Mouse (Mus musculus) hindbrain, postnatal 0 days (tissue): ENCODE measurements around the gene Fiz1. TPM values are rescaled to one million over a fixed set of nuclear protein-coding genes. Genes with fewer than 3 reads are reported as not detected.

Experiments used
- ATAC-seq: fragments of 200-750 bp; cut with Nextera tagmentation; 2 replicates; pipeline ENCODE4 v1.8.0; 2017; ENCODE audit warnings: mild to moderate bottlenecking, moderate TSS enrichment, moderate library complexity
- DNase-seq: peaks from one replicate; pipeline ENCODE4 v3.0.0-alpha.2; 2015; ENCODE audit warnings: low spot score
- H3K27ac ChIP-seq: fragments of 300-500 bp; sonication (generic); 2 replicates; pipeline ENCODE4 v1.5.1; 2014; ENCODE audit warnings: mild to moderate bottlenecking
- H3K27me3 ChIP-seq: fragments of 300-500 bp; sonication (generic); 2 replicates; pipeline ENCODE4 v1.6.1; 2014; ENCODE audit warnings: low read length, mixed read lengths; ENCODE audit not compliant: insufficient read depth
- H3K36me3 ChIP-seq: fragments of 300-500 bp; sonication (generic); 2 replicates; pipeline ENCODE4 v1.6.1; 2014; ENCODE audit warnings: low read length, mixed read lengths; ENCODE audit not compliant: insufficient read depth
- H3K4me1 ChIP-seq: fragments of 300-500 bp; sonication (generic); 2 replicates; pipeline ENCODE4 v1.6.1; 2014; ENCODE audit warnings: antibody characterized with exemption, low read length, mixed read lengths; ENCODE audit not compliant: insufficient read depth
- H3K4me2 ChIP-seq: fragments of 300-500 bp; sonication (generic); 2 replicates; pipeline ENCODE4 v1.6.1; 2014; ENCODE audit warnings: low read depth, mild to moderate bottlenecking, low read length, moderate library complexity, mixed read lengths
- H3K4me3 ChIP-seq: fragments of 300-500 bp; sonication (generic); 2 replicates; pipeline ENCODE4 v1.5.1; 2014; ENCODE audit warnings: low read length
- H3K9ac ChIP-seq: fragments of 300-500 bp; sonication (generic); replicated peaks from 2 replicates; pipeline ENCODE4 v1.6.1; 2014; ENCODE audit warnings: mild to moderate bottlenecking, low read length, moderate library complexity, mixed read lengths
- H3K9me3 ChIP-seq: fragments of 300-500 bp; sonication (generic); 2 replicates; pipeline ENCODE4 v1.6.1; 2016; ENCODE audit warnings: low read length, mixed read lengths
- CTCF ChIP-seq: IDR thresholded peaks from 2 replicates; pipeline ENCODE4 v1.5.1; 2016; ENCODE audit warnings: antibody characterized with exemption, control low read depth, low read depth
- WGBS: fragments of 180-500 bp; shearing (Covaris S2); extraction: QIAGEN DNeasy Blood & Tissue Kit; methylation state at CpG from one replicate; pipeline ENCODE4 v1.1.7; 2014; 5-methylcytosine and 5-hydroxymethylcytosine counted together
- polyA plus RNA-seq: library from polyadenylated mRNA; unstranded; fragments of >200 nt; fragmentation: Nextera tagmentation; extraction: Ambion mirVana; gene quantifications from 2 replicates; pipeline ENCODE4 v1.2.1, GENCODE M21; 2015
- total RNA-seq: library from RNA; depleted of rRNA; stranded (reverse); fragments of >200 nt; gene quantifications from 2 replicates; pipeline ENCODE4 v1.2.3, GENCODE M21; 2014

The Fiz1 gene
- total and polyA plus RNA-seq, 2 experiments from 2014 or later = 29.1 to 44.0 TPM

DNA sequence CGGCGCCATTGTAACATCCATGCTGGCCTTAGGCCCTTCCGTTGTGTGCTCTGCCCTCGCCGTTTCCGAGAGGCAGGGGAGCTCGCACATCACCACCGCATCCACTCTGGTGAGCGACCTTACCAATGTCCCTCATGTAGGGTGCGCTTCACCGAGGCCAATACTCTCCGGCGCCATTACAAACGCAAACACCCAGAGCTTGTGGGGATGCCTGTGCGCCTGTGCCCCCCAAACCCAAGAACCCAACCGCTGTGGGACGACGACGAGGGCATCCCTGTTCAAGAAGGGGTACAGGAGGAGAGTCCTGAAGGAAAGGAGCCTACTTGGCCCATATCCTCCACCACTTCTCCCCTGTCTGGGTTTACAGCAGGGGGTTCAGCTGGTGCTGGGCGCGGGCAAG, 3.4 kb upstream of the Fiz1 start:
- DNase-seq (no peak), ATAC-seq (no peak)
- 99% methylated on average over 21 of the region's 21 CpGs for WGBS
- TF ChIP-seq CTCF = no peak
- no peaks in the 10 kb centered on the region for H3K36me3 ChIP-seq
- no peak overlapping the region for H3K9ac ChIP-seq
- H3K4me3 ChIP-seq = no peak overlapping the region
- H3K27ac ChIP-seq = no peak overlapping the region
- H3K4me1 ChIP-seq = peaks cover 7% of the 10 kb centered on the region
- no peaks in the 10 kb centered on the region for H3K9me3 ChIP-seq
- H3K4me2 ChIP-seq = no peak overlapping the region
- no peaks in the 10 kb centered on the region for H3K27me3 ChIP-seq

DNA sequence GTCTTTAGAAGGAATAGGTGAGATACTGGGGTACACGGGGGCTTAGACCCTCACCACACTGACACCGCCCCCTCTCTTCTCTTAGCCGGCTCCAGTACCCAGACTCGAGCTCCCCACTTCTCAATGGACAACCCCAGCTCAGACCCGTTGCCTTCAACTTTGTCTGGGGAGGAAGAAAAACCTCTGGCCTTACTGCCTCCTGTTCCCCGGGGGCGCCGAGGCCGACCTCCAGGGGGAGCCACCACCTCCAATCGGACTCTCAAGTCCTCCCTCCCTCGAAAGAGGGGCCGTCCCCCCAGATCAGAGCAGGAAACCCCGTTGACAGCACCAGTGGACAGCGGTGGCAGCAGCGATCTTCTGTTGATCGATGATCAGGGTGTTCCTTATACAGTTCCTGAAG, 2.9 kb upstream of the Fiz1 start:
- no peak overlapping the region for H3K9ac ChIP-seq

DNA sequence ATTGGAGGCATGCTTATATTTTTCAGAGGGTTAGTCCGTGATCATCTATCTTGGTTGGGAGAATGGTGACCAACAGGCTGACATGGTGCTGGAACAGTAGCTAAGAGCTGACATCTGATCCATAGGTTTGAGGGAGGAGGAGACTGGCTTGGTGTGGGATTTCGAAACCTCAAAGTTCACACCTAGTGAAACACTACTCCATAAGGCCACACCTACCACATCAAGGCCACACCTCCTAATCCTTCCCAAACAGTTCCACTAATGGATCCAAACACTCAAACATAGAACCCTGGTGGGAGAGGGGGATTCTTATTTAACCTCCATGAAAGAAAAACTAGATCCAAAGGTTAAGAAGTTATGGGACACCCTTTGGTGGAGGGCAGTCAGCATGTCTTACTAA, 2.4 kb upstream of the Fiz1 start:
- DNase-seq (no peak), ATAC-seq (no peak)
- WGBS = 95% methylated on average over 2 of the region's 2 CpGs
- Histone ChIP-seq H3K9me3 (no peaks in the 10 kb centered on the region), H3K27ac (no peak overlapping the region), H3K36me3 (peaks cover 6% of the 10 kb centered on the region), H3K4me1 (peaks cover 7% of the 10 kb centered on the region), H3K9ac (no peak overlapping the region), H3K4me2 (no peak overlapping the region), H3K4me3 (no peak overlapping the region), H3K27me3 (no peaks in the 10 kb centered on the region)
- no peak for TF ChIP-seq CTCF

More for the DNA sequence above, 2.9 kb upstream of the Fiz1 start:
- H3K4me1 ChIP-seq = peaks cover 7% of the 10 kb centered on the region
- no peak for DNase-seq
- H3K9me3 ChIP-seq = no peaks in the 10 kb centered on the region
- ATAC-seq = no peak
- no peak overlapping the region for H3K4me2 ChIP-seq
- WGBS = 93% methylated on average over 16 of the region's 16 CpGs
- no peak overlapping the region for H3K27ac ChIP-seq
- 0 out of 2 replicates have a peak, but pooled peaks have one; percentile 15 for TF ChIP-seq CTCF
- H3K4me3 ChIP-seq = no peak overlapping the region
- H3K36me3 ChIP-seq = peaks cover 4% of the 10 kb centered on the region
- H3K27me3 ChIP-seq = no peaks in the 10 kb centered on the region

DNA sequence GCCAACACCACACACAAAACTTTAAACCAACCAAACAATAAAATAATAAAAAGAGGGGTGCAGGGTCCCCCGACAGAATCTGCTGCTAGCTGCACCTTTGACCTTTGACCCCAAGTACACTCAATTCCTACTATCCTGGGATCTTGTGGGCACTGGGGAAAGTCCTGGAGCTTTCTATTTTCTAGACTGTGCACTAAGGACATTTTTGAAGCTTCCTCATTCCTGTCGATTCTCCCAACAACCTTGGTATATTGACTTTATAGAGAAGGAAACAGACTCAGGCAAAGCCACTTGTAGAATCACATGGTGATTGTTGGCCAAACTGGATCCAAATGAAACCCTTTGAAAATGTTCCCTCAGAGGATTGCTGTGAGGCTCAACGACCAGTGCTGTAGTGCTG, 1.6 kb upstream of the Fiz1 start:
- WGBS = 64% methylated on average over 3 of the region's 3 CpGs
- peak overlapping the region; percentile 66 for H3K4me2 ChIP-seq
- ATAC-seq (no peak), DNase-seq (no peak)
- H3K4me3 ChIP-seq = peak overlapping the region; percentile 65
- H3K4me1 ChIP-seq = peaks cover 1% of the 10 kb centered on the region; the same call in 1 of the 2 replicates
- H3K36me3 ChIP-seq = peaks cover 14% of the 10 kb centered on the region
- H3K9ac ChIP-seq = peak overlapping the region; percentile 73; the same call in 1 of the 2 replicates
- no peaks in the 10 kb centered on the region for H3K9me3 ChIP-seq
- TF ChIP-seq CTCF = no peak
- peak overlapping the region; percentile 98 for H3K27ac ChIP-seq
- no peaks in the 10 kb centered on the region for H3K27me3 ChIP-seq

DNA sequence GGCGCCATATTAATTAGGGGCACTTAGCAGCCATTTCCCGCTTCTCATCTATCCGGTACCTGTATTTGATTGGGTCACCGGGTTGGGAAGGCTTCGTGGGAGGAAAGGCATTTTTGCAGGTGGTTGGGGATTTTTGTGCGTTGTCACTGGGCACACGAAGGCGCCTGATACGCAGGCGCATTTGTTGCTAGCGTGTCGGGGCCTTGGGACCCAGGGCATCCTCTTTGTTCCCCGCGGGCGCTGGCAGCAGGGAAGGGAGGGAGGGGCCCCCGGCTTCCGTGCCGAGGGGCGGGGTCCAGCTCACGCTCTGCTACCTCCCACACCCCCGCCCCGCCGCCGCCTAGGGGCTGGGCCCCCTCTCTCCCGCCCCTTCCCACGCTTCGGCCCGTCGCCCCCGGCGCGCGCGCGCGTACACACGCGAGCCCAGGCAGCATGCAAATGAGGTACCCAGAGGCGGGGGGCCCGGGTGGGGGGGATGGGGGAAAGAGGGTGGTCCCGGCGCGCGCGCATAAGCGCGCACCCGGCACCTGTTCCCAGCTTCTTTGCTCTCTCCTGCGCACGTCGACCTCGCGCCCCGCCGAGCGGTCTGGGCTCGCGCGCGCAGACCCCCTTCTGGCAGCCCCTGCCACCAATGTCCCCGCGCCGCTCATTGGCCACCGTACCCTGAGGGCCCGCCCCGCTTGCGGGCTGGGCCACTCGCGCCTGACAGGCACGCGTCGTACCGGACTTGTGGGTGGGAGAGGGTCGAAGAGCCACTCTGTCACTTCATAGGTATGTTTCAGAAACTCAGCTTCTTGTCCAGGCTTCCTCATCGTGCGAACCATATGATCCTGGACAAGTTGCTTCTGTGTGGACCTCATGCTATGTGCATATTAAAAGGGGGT, 863 bp upstream of the Fiz1 start, which contains the start of gene Gm44973:
Gene Gm44973 (plus strand): TSS at position 379 of the 884 bp plus-strand sequence.
- Histone ChIP-seq H3K4me1 (no peaks in the 10 kb centered on the region), H3K36me3 (peaks cover 14% of the 10 kb centered on the region), H3K4me2 (peak within 1 kb of the TSS; percentile 66), H3K9ac (peak within 1 kb of the TSS; percentile 73), H3K27ac (peak within 1 kb of the TSS; percentile 98), H3K9me3 (no peaks in the 10 kb centered on the region), H3K4me3 (peak within 1 kb of the TSS; percentile 65), H3K27me3 (no peaks in the 10 kb centered on the region)
- no peak for TF ChIP-seq CTCF
- peak; percentile 96 for DNase-seq
- WGBS = under 1% methylated on average over 57 of the region's 76 CpGs
- peak; percentile 83 for ATAC-seq

DNA sequence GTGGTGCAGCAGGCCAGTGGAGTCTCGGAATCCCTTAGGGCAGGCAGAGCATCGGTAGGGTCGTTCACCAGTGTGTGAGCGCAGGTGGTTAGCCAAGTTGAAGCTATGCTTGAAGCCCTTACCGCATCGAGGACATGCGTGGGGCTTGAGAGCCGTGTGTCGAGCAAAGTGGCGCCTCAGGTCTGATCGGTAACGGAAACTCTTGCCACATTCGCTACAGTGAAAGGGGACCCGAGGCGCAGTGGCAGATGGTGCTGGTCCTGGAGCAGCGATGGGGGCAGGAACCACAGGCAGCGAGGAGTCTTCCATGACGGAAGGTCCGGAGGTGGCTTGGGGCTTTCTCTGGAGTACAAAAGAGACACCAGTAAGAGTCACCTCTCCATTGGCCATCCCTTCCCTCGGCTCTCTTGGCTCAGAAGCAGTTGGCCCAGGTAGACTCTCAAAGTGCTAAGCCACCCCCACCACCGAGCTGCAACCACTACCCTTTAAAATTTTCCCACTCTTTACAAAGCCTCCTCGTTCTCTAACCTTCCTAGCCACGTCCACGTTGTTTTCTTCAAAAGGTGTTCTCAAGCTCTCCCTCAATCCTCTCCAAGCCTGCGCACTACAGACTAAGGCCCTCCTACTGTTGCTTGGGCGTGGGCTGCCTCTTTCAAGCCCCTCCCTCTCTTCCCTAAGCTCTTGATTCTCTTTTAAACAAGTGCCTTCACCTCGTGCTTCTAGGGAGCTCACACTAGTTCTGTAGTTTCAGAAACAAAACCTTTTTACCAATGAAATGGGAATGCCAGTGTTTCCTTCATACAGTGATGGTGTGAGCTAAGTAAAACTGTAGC, 1.6 kb downstream of the Fiz1 start:
- ATAC-seq (no peak), DNase-seq (no peak)
- H3K27me3 ChIP-seq = no peaks in the 10 kb centered on the region
- no peak overlapping the region for H3K27ac ChIP-seq
- H3K4me2 ChIP-seq = no peak overlapping the region
- no peaks in the 10 kb centered on the region for H3K9me3 ChIP-seq
- H3K4me1 ChIP-seq = no peaks in the 10 kb centered on the region
- no peak overlapping the region for H3K9ac ChIP-seq
- TF ChIP-seq CTCF = no peak
- WGBS = 91% methylated on average over 27 of the region's 27 CpGs
- H3K36me3 ChIP-seq = peaks cover 37% of the 10 kb centered on the region
- H3K4me3 ChIP-seq = no peak overlapping the region
